Mouse (Mus musculus): ENCODE measurements around the gene Zfp94. TPM values are rescaled to one million over a fixed set of nuclear protein-coding genes. Genes with fewer than 3 reads are reported as not detected.

The Zfp94 gene
- polyA plus RNA-seq, 1 experiment = 9.0 TPM

DNA sequence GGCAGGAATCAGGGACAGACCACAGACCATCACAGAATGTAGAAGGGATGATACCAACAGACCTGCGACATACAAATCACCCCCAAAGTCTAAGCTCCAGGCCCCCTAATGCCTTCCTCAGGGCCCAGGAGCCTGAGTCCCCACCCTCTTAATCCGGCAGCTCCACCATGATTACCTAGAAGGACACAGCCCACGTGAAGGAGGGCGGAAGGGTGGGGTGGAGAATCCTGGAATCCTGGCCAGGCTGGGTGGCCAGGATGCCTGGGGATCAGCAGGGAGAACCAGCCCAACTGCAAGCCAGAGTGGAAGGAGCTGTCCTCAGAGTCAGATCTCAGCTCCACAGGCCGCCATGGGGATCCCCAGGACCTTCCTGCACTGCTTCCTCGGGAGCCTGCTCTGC lies 32.4 kb upstream of the Zfp94 start, which contains the start of gene Lypd5:
TSS of gene Lypd5 (plus strand) at position 301 of the 400 bp plus-strand sequence.
- Histone ChIP-seq H3K4me3 (replicated peaks; ENCODE audit: extremely low read depth, low read depth, low read length) (no peak within 1 kb of the TSS), H3K4me1 (ENCODE audit: control insufficient read depth, insufficient read depth, low read length) (no peaks in the 10 kb centered on the region)
- 39% methylated on average over 6 of the region's 6 CpGs for WGBS
- no peak for DNase-seq
- TF ChIP-seq POLR2A (IDR thresholded peaks at IDR 0.05; ENCODE audit: borderline replicate concordance, extremely low read depth, low read depth, low read length) (no peak), CTCF (IDR thresholded peaks at IDR 0.05; ENCODE audit: insufficient read depth, low read length) (no peak)

DNA sequence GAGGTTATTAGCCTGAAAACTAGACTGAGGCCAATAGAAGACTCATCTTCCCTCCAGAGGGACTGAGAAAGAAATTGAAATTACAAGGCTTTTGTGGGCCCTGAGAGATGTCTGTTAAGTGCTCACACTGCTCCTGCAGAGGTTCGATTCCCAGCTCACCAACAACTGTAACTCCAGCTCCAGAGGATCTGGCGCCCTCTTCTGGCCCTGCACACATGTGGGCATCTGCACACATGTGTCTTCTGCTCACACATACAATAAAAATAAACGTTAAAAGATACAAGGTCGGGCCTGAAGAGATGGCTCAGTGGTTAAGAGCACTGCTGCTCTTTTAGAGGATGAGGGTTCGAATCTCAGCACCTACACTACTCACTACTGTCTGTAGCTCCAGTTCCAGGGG lies 30.0 kb upstream of the Zfp94 start:
- Histone ChIP-seq H3K4me1 (ENCODE audit: control insufficient read depth, insufficient read depth, low read length) (no peaks in the 10 kb centered on the region), H3K4me3 (replicated peaks; ENCODE audit: extremely low read depth, low read depth, low read length) (no peak overlapping the region)
- no peak for DNase-seq
- TF ChIP-seq POLR2A (IDR thresholded peaks at IDR 0.05; ENCODE audit: borderline replicate concordance, extremely low read depth, low read depth, low read length) = no peak
- TF ChIP-seq CTCF (IDR thresholded peaks at IDR 0.05; ENCODE audit: insufficient read depth, low read length) = no peak
- WGBS = 65% methylated on average over 5 of the region's 5 CpGs

DNA sequence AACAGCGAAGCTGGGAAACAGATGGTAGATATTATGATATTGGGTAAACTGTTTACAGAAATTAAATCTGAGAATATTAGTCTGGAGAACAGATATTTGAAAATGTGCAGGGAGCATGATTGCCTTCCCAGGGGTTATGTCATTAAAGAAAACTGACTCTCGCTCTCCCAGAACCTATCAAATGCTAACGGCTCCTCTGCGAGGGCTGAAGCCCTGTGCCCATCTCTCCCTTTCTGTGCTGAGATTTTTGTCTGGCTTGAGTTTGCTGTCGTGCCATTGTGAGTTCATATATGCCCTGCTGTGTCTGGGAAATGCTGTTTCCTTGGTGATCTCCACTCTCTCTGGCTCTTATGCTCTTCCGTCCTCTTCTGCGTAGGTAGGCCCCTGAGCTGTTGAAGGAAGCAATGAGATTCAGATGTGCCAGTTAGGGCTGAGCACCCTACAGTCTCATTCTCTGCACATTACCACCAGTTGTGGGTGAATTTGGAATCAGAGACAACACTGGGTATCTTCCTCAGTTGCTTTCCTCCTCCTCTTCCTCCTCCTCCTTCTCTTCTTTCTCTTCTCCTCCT lies 27.3 kb upstream of the Zfp94 start:
- 72% methylated on average over 7 of the region's 7 CpGs for WGBS
- H3K4me3 ChIP-seq (replicated peaks; ENCODE audit: extremely low read depth, low read depth, low read length) = no peak overlapping the region
- H3K4me1 ChIP-seq (ENCODE audit: control insufficient read depth, insufficient read depth, low read length) = no peaks in the 10 kb centered on the region
- TF ChIP-seq CTCF (IDR thresholded peaks at IDR 0.05; ENCODE audit: insufficient read depth, low read length) (no peak), POLR2A (IDR thresholded peaks at IDR 0.05; ENCODE audit: borderline replicate concordance, extremely low read depth, low read depth, low read length) (no peak)
- no peak for DNase-seq

GRCm38 (mm10) chr7:24338241-24338640 lies 21.8 kb upstream of the Zfp94 start:
- Histone ChIP-seq H3K4me3 (replicated peaks; ENCODE audit: extremely low read depth, low read depth, low read length) (no peak overlapping the region), H3K4me1 (ENCODE audit: control insufficient read depth, insufficient read depth, low read length) (no peaks in the 10 kb centered on the region)
- no peak for DNase-seq
- WGBS = 33% methylated on average over 2 of the region's 2 CpGs
- no peak for TF ChIP-seq POLR2A (IDR thresholded peaks at IDR 0.05; ENCODE audit: borderline replicate concordance, extremely low read depth, low read depth, low read length)
- TF ChIP-seq CTCF (IDR thresholded peaks at IDR 0.05; ENCODE audit: insufficient read depth, low read length) = no peak

DNA sequence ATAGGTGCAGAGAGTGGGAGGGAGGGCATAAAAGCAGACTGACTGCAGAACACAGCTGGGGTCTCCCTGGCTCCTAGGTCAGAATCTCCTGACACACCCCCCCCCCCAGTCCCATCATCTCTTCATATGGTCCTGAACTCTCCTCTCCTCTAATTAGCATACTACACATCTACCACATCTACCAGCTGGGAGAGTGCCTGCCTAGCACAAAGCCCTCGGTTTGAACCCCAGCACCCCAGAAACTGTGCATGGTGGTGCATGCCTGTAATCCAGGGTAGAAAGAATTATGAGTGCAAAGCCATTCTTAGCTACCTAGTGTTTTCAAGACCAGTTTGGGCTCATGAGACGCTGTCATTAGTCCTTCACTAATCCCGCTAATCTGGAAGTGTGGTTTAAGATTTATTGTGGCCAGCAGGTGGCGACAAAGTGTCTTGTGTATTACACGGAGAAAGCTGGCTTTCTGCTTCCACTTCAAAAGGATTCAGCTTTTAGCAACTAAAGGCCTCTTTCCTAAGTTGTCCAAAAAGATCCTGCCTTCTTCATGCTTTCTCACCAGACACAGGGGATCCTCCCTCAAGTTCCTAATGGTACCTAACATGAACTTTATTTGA lies 19.3 kb upstream of the Zfp94 start:
- H3K4me1 ChIP-seq (ENCODE audit: control insufficient read depth, insufficient read depth, low read length) = no peaks in the 10 kb centered on the region
- TF ChIP-seq CTCF (IDR thresholded peaks at IDR 0.05; ENCODE audit: insufficient read depth, low read length) (peak; percentile 27; the same call in 1 of the 2 replicates), POLR2A (IDR thresholded peaks at IDR 0.05; ENCODE audit: borderline replicate concordance, extremely low read depth, low read depth, low read length) (no peak)
- WGBS = 12% methylated on average over 5 of the region's 5 CpGs
- H3K4me3 ChIP-seq (replicated peaks; ENCODE audit: extremely low read depth, low read depth, low read length) = no peak overlapping the region
- DNase-seq = peak; percentile 58

DNA sequence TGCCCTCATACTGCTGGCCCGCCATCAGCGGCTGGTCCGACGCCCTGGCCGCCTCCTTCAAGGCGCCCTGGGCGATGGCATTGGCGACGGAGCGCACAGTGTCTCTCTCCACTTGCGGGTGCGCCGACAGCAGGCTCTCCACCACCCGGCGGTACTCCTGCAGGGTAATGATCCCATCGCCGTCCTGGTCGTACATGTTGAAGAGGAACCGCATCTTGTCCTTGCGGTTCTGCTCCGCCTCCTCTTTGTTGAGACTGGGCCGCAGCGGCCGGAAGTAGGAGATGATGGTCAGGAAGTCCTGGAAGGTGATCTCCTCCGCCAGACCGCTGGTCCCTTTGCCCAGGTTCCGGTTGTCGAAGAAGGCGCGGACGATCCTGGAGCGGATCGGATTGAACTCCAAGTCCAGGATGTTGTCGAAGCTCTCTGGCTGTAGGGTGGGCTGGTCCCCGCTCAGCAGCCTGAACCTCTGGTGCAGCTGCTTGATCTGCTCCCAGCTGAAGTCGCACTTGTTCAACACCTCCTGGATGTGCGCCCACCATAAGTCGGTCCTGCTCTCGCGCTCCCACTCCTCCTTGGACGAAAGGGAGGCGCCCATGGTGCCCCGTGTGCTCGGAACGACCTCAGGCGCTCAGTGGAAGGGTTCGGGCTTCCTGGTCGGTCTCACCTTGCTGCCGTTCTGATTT lies 17.0 kb upstream of the Zfp94 start, which contains the start of gene Tescl:
TSS of gene Tescl (minus strand) at position 633 of the 683 bp plus-strand sequence.
- 40% methylated on average over 49 of the region's 49 CpGs for WGBS
- no peak for TF ChIP-seq CTCF (IDR thresholded peaks at IDR 0.05; ENCODE audit: insufficient read depth, low read length)
- TF ChIP-seq POLR2A (IDR thresholded peaks at IDR 0.05; ENCODE audit: borderline replicate concordance, extremely low read depth, low read depth, low read length) = no peak
- no peak within 1 kb of the TSS for H3K4me3 ChIP-seq (replicated peaks; ENCODE audit: extremely low read depth, low read depth, low read length)
- no peak for DNase-seq
- H3K4me1 ChIP-seq (ENCODE audit: control insufficient read depth, insufficient read depth, low read length) = no peaks in the 10 kb centered on the region

DNA sequence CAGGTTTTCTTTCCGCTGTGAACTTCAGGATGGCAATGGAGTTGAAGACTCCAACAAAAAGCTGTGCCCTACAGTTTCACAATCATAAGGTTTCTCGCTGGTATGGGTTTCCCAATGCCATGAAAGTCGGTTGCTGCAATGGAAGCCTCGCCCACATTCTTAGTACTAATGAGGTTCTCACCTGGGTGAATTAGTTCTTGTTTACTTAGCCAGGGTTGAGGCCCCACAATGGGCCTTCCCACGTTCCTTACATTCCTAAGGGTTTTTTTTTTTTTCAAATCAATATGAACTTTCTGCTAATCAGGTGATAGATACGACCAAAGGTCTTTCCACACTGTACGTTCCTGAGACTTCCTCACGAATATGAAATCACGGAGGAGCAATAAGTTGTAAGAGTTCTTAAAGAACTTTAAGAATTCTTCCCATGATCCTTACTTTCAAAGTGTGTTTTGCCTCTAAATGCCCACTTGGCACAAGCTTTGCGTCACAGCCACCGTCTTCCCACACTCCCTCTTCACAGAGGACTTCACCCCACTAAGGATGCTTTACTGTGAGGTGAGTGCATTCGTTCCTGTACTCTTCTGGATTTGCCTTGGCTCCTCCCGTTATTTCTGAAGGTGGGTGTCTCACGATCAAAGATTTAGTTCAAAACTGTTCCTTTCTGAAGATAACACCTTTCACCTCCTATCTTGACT lies 11.0 kb upstream of the Zfp94 start:
- Histone ChIP-seq H3K4me1 (ENCODE audit: control insufficient read depth, insufficient read depth, low read length) (no peaks in the 10 kb centered on the region), H3K4me3 (replicated peaks; ENCODE audit: extremely low read depth, low read depth, low read length) (no peak overlapping the region)
- 60% methylated on average over 14 of the region's 14 CpGs for WGBS
- TF ChIP-seq POLR2A (IDR thresholded peaks at IDR 0.05; ENCODE audit: borderline replicate concordance, extremely low read depth, low read depth, low read length) (no peak), CTCF (IDR thresholded peaks at IDR 0.05; ENCODE audit: insufficient read depth, low read length) (no peak)
- DNase-seq = peak; percentile 22

- 45% methylated on average over 20 of the region's 20 CpGs for WGBS
- TF ChIP-seq POLR2A (IDR thresholded peaks at IDR 0.05; ENCODE audit: borderline replicate concordance, extremely low read depth, low read depth, low read length) (no peak), CTCF (IDR thresholded peaks at IDR 0.05; ENCODE audit: insufficient read depth, low read length) (no peak)
- H3K4me1 ChIP-seq (ENCODE audit: control insufficient read depth, insufficient read depth, low read length) = no peaks in the 10 kb centered on the region
- peak; percentile 17 for DNase-seq
- H3K4me3 ChIP-seq (replicated peaks; ENCODE audit: extremely low read depth, low read depth, low read length) = no peak overlapping the region
Measured at GRCm38 (mm10) chr7:24326273-24327135, 10.0 kb upstream of the Zfp94 start.
